Mouse (Mus musculus): ENCODE measurements around the gene Acaca.

DNA sequence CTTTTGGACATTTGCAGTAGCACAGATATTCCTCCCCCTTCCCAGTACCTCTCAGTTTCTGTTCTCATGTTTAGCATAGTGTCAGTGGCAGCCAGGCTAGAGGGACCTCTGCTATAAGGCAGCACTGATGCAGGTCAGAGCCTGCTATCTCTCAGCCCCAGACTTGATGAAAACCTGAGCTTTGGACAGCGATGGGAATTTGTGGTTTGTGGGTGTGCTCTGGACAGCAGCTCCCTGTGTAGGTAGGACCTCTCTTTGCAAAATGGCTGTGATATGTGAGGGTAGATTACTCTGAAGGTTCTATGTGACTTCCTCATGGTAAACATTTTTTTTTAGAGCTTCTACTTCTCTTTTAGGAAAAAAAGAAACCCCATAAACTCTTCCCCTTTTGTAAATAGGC is 221.7 kb downstream of the Acaca start:
- TF ChIP-seq CTCF (IDR thresholded peaks at IDR 0.05; ENCODE audit: borderline replicate concordance, insufficient read depth, low read length) (no peak), POLR2A (IDR thresholded peaks at IDR 0.05; ENCODE audit: low read depth, low read length) (no peak)

Data from embryonic fibroblast, embryonic 13.5 days (primary cell).